Mouse (Mus musculus) embryonic stem cell, embryonic (primary cell): ENCODE results near the gene Urgcp.

Source experiments
- CTCF ChIA-PET, 4 experiments: fragments of 300-600 bp in 2 of 4; fragments of 350-600 bp in 2 of 4; sonication (Branson Sonifier 250); formaldehyde crosslinking; loops; one replicate each; lab custom pipeline; 2022; ENCODE audit warnings: inconsistent platforms in 2 of 4; lab: Charles Lee
- POLR2A ChIA-PET, 4 experiments: fragments of 300-600 bp in 2 of 4; fragments of 350-600 bp in 2 of 4; sonication (Branson Sonifier 250); formaldehyde crosslinking; loops; one replicate each; lab custom pipeline; 2022; ENCODE audit warnings: antibody characterized with exemption in 4 of 4, inconsistent platforms in 1 of 4; lab: Charles Lee

Gene Urgcp

DNA sequence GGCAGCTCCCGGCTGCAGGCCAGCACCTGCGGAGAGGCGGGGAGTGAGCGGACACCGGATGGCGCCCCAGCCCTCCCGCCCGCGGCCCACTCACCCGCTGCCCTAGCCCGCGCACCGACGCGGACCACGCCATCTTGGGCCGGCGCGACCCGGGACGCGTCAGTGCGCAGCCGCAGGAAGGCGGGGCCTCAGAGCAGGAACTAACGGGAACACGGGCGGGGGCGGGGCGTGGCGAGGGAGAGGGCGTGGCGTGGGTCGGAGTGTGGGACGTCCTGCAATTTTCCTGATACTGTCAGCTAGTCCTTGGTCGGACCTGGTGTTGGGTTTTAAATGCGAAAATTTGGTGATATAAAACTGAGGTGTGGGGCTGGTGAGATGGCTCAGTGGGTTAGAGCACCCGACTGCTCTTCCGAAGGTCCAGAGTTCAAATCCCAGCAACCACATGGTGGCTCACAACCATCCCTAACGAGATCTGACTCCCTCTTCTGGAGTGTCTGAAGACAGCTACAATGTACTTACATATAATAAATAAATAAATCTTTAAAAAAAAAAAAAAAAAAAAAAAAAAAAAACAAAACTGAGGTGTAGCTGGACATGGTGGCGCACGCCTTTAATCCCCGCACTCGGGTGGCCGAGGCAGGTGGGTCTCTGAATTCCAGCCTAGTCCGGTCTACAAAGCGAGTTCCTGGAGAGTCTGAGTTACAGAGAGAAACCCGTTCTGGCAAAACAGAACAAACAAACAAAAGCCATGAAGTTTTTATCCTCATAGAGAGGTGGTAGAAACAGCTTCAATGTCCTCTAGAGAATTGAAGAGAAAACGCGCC lies 54.4 kb downstream of the Urgcp start:
- CTCF ChIA-PET, result interaction anchor here (0.5 to 1.9 kb wide), 9 partner anchors 8 to 179 kb away, joined by 3 to 16 read pairs (median 4); partner anchors contain the start of genes Mrps24 (in 2 of the 4) and Urgcp (in 1 of the 4)
- POLR2A ChIA-PET, result interaction anchor here (0.5 to 8.7 kb wide), 32 partner anchors 7 to 568 kb away, joined by 3 to 129 read pairs (median 4); partner anchors contain the start of genes Mrps24 (in 3 of the 4), Dbnl (in 1 of the 4) and Urgcp (in 1 of the 4)

DNA sequence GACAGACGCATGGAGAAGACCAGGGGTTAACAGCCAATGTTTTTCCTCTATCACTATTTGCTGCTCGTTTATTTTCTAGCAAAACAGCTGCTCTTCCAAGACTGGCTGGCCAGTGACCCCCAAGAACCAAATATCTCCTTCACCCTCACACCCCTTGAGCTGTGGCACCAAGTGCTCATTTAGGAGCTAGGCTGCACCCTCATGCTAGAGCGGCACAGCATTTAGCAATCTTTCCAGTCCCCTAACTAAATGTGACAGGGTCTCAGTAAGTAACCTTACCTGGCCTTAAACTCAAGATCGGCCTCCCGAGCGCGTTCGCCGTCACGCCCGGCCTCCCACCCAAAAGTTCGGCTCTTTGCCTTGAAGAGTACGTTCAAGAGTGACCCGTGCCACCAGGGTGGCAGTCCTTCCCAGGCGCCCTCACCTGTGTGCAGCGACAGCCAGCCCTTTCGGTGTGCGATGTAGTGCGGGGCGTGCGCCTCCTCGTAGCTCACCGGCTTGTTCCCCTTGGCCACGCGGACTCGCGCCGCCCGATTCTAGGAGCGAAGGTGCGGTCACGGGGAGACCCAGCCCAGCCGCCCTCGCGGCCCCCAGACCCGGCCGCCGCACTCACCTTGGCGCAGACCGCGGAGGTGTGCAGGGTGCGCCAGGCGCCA lies 55.2 kb downstream of the Urgcp start:
- ChIA-PET POLR2A (interaction anchor here (0.5 to 8.7 kb wide), 26 partner anchors 8 to 222 kb away, joined by 3 to 129 read pairs (median 4); partner anchors contain the start of genes Mrps24 (in 3 of the 4), Dbnl (in 1 of the 4) and Urgcp (in 1 of the 4)), CTCF (interaction anchor here in 3 of 4 experiments (0.5 to 1.9 kb wide), 5 partner anchors 9 to 55 kb away, joined by 3 to 6 read pairs (median 4); partner anchors contain the start of genes Mrps24 (in 1 of the 3) and Urgcp (in 1 of the 3))

GRCm38 (mm10) chr11:5705972-5706371 lies 56.2 kb downstream of the Urgcp start:
- POLR2A ChIA-PET, result interaction anchor here in 2 of 4 experiments (0.6 to 8.7 kb wide), 9 partner anchors 9 to 454 kb away, joined by 3 to 129 read pairs (median 8); partner anchors contain the start of genes Mrps24 (in 2 of the 2) and Urgcp (in 1 of the 2)
- CTCF ChIA-PET, result interaction anchor here in 2 of 4 experiments (0.7 to 4.9 kb wide), 3 partner anchors 11 to 42 kb away, joined by 3 to 30 read pairs (median 4); no protein-coding TSS in a partner anchor

- ChIA-PET CTCF (interaction anchor here in 3 of 4 experiments (0.6 to 4.9 kb wide), 8 partner anchors 11 to 1107 kb away, joined by 3 to 30 read pairs (median 4); no protein-coding TSS in a partner anchor), POLR2A (interaction anchor here (0.6 to 8.7 kb wide), 30 partner anchors 8 to 851 kb away, joined by 3 to 129 read pairs (median 6); partner anchors contain the start of genes Mrps24 (in 2 of the 4), Urgcp (in 2 of the 4), Dbnl (in 1 of the 4) and Polm (in 1 of the 4))
These were observed 58.8 kb downstream of the Urgcp start for GRCm38 (mm10) chr11:5703341-5703740.

DNA sequence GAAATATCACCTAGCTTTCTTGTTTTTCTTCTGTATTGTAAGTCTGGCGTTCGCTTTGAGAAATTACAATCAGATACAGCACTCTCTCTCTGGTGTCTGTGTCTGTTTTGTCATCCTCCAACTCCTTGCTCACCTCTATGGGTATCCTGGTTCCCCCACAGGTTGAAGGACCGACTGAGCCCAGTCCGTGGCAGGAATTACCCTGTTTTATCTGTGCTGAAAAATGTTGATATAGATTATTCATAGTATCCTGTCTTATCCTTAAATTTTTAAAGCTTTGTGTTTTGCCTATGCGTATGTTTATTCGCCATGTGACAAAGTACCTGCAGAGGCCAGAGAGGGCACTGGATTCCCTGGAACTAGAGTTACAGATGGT lies 59.2 kb downstream of the Urgcp start:
- ChIA-PET CTCF (interaction anchor here in 3 of 4 experiments (0.6 to 4.9 kb wide), 11 partner anchors 10 to 1107 kb away, joined by 3 to 30 read pairs (median 4); no protein-coding TSS in a partner anchor), POLR2A (interaction anchor here (0.6 to 8.7 kb wide), 56 partner anchors 8 to 851 kb away, joined by 3 to 129 read pairs (median 4); partner anchors contain the start of genes Urgcp (in 3 of the 4), Ccdc117 (in 2 of the 4), Dbnl (in 2 of the 4) and Mrps24 (in 2 of the 4))

- ChIA-PET CTCF (interaction anchor here in 3 of 4 experiments (0.6 to 4.9 kb wide), 10 partner anchors 10 to 542 kb away, joined by 3 to 30 read pairs (median 4); no protein-coding TSS in a partner anchor), POLR2A (interaction anchor here (0.6 to 8.7 kb wide), 65 partner anchors 9 to 604 kb away, joined by 3 to 129 read pairs (median 4); partner anchors contain the start of genes Dbnl (in 3 of the 4), Urgcp (in 3 of the 4), Ccdc117 (in 2 of the 4) and Mrps24 (in 2 of the 4))
These were observed 59.8 kb downstream of the Urgcp start for GRCm38 (mm10) chr11:5702271-5702956.

- ChIA-PET POLR2A (interaction anchor here (0.6 to 8.7 kb wide), 47 partner anchors 8 to 604 kb away, joined by 3 to 129 read pairs (median 4); partner anchors contain the start of genes Dbnl (in 2 of the 4), Mrps24 (in 2 of the 4), Urgcp (in 2 of the 4) and Ccdc117 (in 1 of the 4)), CTCF (interaction anchor here in 3 of 4 experiments (1.3 to 4.9 kb wide), 4 partner anchors 9 to 14 kb away, joined by 5 to 30 read pairs (median 7); no protein-coding TSS in a partner anchor)
These were observed 60.4 kb downstream of the Urgcp start for GRCm38 (mm10) chr11:5701821-5702220.

GRCm38 (mm10) chr11:5701300-5701699 lies 60.9 kb downstream of the Urgcp start:
- POLR2A ChIA-PET, result interaction anchor here in 3 of 4 experiments (0.6 to 8.7 kb wide), 23 partner anchors 8 to 602 kb away, joined by 3 to 129 read pairs (median 4); partner anchors contain the start of genes Mrps24 (in 2 of the 3), Ccdc117 (in 1 of the 3), Dbnl (in 1 of the 3) and Ewsr1 (in 1 of the 3)
- CTCF ChIA-PET, result interaction anchor here in 3 of 4 experiments (1.0 to 4.9 kb wide), 5 partner anchors 9 to 15 kb away, joined by 3 to 30 read pairs (median 5); no protein-coding TSS in a partner anchor

DNA sequence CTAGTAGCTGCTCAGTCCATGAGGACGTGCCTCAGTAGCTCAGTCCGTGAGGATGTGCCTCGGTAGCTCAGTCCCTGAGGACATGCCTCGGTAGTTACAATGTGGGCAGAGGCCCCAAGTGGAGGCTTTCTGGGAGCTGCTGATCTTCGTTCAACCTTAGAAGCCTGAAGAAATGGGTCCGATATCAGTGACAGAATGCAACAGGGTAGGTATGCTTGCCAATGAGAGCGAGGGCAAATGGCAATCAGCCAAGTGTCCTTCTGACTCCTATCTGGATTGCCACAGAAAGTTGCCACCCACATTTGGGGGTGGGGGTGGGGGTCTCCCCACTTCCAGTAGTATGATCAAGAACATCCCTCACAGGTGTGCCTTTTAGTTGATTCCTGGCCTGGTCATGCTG lies 61.4 kb downstream of the Urgcp start:
- CTCF ChIA-PET, result interaction anchor here in 2 of 4 experiments (0.9 to 1.4 kb wide), 4 partner anchors 9 to 226 kb away, joined by 3 to 16 read pairs (median 4); no protein-coding TSS in a partner anchor
- POLR2A ChIA-PET, result interaction anchor here in 3 of 4 experiments (0.6 to 8.7 kb wide), 16 partner anchors 9 to 602 kb away, joined by 3 to 129 read pairs (median 7); partner anchors contain the start of genes Mrps24 (in 2 of the 3), Ewsr1 (in 1 of the 3) and Rhbdd3 (in 1 of the 3)

DNA sequence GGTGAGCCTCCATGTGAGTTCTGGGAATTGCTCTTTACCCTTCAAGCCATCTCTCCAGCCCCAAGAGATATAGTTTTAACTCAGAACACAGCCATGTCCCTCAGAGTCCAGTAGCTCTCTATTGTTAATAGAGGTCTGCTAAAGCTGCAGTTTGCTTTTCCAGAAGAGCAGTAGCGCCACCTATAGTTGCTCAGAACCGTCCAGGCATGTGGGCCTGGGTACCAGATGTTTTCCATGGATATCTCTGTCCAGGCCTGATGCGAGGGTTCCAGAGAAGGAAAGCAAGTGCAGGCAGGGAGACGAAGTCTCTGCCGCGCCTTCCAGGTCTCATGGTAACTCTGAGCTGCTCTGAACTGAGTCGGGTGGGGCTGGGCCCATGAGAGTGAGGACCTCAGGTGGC lies 70.4 kb downstream of the Urgcp start:
- POLR2A ChIA-PET, result interaction anchor here in 3 of 4 experiments (0.6 to 7.0 kb wide), 32 partner anchors 9 to 593 kb away, joined by 3 to 88 read pairs (median 4); partner anchors contain the start of genes Mrps24 (in 2 of the 3), Ccdc117 (in 1 of the 3), Ewsr1 (in 1 of the 3) and Rhbdd3 (in 1 of the 3)
- CTCF ChIA-PET, result interaction anchor here (0.6 to 3.0 kb wide), 35 partner anchors 9 to 577 kb away, joined by 3 to 30 read pairs (median 4); partner anchors contain the start of genes Ccdc117 (in 1 of the 4), Mrps24 (in 1 of the 4) and Pgam2 (in 1 of the 4)

DNA sequence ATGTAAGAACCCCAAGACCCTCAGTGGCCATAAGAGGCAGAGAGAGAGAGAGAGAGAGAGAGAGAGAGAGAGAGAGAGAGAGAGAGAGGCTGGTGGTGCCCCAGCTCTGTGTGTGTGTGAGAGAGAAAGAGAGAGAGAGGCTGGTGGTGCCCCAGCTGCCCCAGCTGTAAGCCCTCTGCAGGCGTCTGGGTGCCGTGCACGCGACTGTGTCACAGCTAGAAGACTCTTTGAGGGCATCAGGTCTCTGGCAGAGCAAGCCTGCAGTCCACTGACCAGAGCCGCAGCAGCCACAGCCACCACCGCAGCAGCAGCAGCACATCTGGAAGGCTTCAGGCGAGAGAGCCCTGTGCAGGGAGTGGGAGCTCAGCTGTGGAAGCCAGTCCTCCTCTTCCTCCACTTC lies 77.9 kb downstream of the Urgcp start:
- ChIA-PET CTCF (interaction anchor here in 2 of 4 experiments (0.6 to 1.2 kb wide), 3 partner anchors 18 to 575 kb away, joined by 3 read pairs; no protein-coding TSS in a partner anchor), POLR2A (interaction anchor here in 3 of 4 experiments (0.5 to 2.6 kb wide), 9 partner anchors 8 to 358 kb away, joined by 3 to 12 read pairs (median 4); partner anchors contain the start of genes Mrps24 (in 1 of the 3) and Urgcp (in 1 of the 3))

DNA sequence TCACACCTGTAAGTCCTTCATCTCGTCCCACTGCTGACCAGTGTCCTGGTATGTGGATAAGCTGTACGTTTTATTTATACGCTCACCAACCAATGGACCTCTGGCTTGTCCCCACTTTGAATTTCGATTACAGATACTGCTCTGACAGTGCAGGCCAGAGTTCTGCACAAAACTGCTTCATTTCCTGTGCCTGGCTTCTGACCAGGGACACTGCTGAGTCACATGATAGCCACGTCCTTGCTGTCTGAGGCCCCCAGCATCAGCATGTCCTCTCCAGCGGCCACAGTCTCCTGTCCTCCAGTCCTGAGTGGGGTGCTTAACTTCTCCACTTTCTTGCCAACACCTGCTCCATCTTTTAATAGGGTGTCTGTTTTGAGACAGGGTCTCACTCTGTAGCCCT lies 79.6 kb downstream of the Urgcp start:
- CTCF ChIA-PET, result interaction anchor here in 1 of 4 experiments (0.6 kb wide), 1 partner anchor 60 kb away, joined by 3 read pairs; no protein-coding TSS in a partner anchor
- POLR2A ChIA-PET, result interaction anchor here in 1 of 4 experiments (0.9 kb wide), 2 partner anchors 10 to 11 kb away, joined by 3 to 4 read pairs; no protein-coding TSS in a partner anchor
